Mouse (Mus musculus) macrophage (primary cell): ENCODE measurements around the gene Pard3. TPM values are rescaled to one million over a fixed set of nuclear protein-coding genes. Genes with fewer than 3 reads are reported as not detected.

Experiments used
- H3K27ac ChIP-seq: fragments of 350-480 bp; formaldehyde crosslinking; 2 replicates; pipeline ENCODE4 v1.9.0; 2021
- H3K36me3 ChIP-seq: fragments of 350-480 bp; formaldehyde crosslinking; 2 replicates; pipeline ENCODE4 v1.9.0; 2021; ENCODE audit errors: inconsistent target
- H3K4me3 ChIP-seq: fragments of 350-480 bp; formaldehyde crosslinking; 2 replicates; pipeline ENCODE4 v1.9.0; 2021; ENCODE audit errors: inconsistent target
- H3K79me2 ChIP-seq: fragments of 350-480 bp; formaldehyde crosslinking; 2 replicates; pipeline ENCODE4 v1.9.0; 2021; ENCODE audit errors: inconsistent target
- WGBS: methylation state at CpG from one replicate; pipeline ENCODE4 v1.1.7; 2026; ENCODE audit warnings: inconsistent platforms; ENCODE audit not compliant: missing documents; 5-methylcytosine and 5-hydroxymethylcytosine counted together
- polyA plus RNA-seq: library from polyadenylated mRNA; stranded (reverse); fragments of 250-400 nt; gene quantifications from 3 replicates; pipeline ENCODE4 v1.2.4, GENCODE M21; 2018; ENCODE audit warnings: inconsistent platforms

Pard3 gene
- polyA plus RNA-seq, 1 experiment from 2014 or later: not detected

DNA sequence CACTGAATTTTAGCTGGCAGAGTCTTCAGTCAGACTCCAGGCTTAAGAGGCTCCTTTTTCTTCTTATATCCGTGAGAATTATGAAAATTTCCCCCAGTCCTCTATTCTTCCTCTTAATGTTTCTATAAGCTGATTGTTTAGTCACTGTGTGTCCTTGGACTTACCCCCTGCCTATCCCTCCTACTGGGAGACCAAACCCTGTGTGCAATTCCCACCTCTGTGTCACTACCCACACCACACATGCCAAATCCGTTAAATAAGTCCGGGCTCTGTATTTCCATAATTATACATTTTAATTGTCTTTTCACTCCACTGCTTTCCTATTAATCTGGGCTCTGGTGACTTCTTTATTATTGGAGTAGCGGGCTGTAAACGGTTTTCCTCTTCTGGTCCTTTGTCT, 203.1 kb downstream of the Pard3 start:
- WGBS: 92% methylated on average over 5 of the region's 5 CpGs
- Histone ChIP-seq H3K4me3 (no peak overlapping the region), H3K79me2 (no peaks in the 10 kb centered on the region), H3K27ac (no peak overlapping the region), H3K36me3 (no peaks in the 10 kb centered on the region)

DNA sequence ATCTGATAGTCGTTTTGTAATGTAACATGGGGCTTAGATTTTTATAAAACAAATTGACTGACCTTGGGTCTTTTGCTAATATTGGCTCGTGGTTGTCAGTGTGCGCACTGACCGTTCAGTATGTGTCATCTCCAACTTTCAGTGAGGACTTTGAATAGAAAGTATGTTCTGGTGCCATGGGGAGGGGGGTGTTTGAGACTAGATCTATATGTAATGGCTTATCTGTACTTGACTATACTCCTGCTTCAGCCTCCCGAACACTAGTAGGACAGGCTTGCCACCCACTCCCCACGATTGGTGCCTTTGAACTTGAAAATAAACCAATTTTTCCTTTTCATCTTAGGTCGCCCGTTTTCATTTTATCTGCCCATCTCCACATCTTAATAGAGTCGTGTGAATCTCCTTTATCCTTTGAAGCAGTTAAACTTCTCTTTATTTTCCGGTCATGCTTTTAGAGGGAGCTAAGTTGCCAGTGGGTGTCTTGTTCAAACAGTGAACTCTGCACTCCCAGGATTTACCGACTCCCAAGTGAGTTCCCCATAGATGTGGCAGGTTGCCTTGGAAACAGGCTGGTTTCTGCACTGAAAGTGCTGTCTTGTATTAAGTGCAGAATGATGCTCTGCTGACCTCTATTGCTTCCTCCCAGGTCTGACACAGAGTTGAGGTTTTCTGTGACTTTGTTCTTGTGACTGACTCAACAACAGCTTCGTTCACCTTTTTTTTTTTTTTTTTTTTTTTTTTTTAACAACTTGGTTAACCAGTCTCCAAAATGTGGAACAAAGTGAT, 204.7 kb downstream of the Pard3 start:
- Histone ChIP-seq H3K27ac (no peak overlapping the region), H3K36me3 (no peaks in the 10 kb centered on the region), H3K4me3 (no peak overlapping the region), H3K79me2 (no peaks in the 10 kb centered on the region)
- WGBS: 69% methylated on average over 12 of the region's 12 CpGs

DNA sequence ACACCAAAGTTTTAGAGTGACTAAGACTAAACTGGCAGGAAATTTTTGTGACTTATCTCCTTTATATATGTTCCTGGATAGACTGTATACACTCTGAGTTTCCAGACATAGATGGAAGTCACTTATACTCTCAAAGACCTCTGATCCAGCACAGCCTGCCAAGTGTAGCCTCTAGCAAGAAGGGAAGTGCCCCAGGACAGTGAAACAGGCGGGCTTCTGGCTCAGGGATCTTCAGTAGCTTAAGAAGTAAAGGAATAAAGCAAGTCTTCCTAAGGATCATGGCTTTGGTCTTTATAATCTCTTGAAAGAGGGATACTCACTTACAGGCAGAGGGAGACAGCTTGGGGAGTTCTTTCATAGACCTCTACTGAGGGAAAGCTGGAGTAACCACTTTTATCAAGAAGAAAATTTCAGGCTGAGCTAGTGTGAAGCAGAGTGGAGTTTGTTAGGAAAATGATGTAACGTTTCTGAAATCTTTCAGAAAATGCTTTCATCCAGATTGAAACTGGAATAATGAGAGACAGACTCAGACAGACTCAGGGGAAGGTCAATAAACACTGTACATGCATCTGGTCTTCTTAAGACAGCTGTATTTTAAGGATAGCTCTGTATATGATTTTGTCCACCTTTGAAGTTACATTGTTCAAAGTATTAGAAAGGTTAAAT, 205.5 kb downstream of the Pard3 start:
- H3K4me3 ChIP-seq: no peak overlapping the region
- WGBS: 68% methylated on average over 2 of the region's 2 CpGs
- H3K36me3 ChIP-seq: no peaks in the 10 kb centered on the region
- H3K27ac ChIP-seq: no peak overlapping the region
- no peaks in the 10 kb centered on the region for H3K79me2 ChIP-seq

DNA sequence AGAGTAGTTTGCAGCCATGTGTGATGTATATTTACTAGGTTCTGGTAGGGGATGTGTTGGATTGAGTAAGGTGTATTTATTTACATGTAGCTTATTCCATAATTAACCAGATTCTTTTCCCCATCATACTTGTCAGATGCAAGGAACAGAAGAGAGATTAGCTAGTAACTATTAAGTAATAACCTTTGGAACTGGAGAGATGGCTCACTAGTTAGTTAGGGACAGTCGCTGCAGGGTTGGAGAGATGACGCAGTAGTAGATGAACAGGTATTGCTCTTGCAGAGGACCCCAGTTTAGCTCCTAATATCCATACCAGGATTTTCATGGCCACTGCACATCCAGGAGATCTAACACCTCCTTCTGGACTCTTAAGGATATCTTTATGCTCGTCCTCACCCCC, 207.5 kb downstream of the Pard3 start:
- no peaks in the 10 kb centered on the region for H3K36me3 ChIP-seq
- H3K4me3 ChIP-seq: no peak overlapping the region
- WGBS: 90% methylated on average over 3 of the region's 3 CpGs
- H3K27ac ChIP-seq: no peak overlapping the region
- H3K79me2 ChIP-seq: no peaks in the 10 kb centered on the region

DNA sequence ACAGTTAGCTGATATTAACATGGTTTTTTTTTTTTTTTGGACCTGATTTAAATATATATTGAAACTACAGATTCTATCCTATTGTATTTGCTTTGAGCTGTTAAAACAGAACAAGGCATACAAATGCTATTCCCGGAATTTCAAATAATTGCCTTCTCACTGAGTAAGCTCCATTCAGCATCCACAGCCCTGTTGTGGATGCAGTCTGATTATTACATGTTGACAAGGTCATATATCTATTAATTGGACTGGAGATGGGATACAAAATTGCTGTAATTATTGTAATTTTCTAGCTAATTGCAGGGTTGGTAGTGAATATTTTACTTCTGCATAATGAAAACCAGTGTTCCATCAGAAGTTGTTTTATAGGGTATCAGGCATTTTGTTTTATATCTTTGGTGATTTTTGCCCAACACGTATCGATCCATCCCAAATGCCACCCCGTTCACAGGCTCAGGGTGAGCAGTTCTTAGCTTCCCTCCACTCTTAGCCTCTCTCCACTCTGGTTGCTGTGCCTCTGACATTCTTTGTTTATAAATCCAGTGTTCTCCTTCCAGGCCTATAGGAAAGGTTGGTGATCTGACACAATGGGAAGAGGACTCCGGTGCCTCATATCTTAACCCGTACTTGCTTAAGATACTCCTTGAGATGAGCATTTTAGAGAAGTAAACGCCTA, 216.7 kb downstream of the Pard3 start:
- Histone ChIP-seq H3K79me2 (no peaks in the 10 kb centered on the region), H3K4me3 (no peak overlapping the region), H3K27ac (no peak overlapping the region), H3K36me3 (no peaks in the 10 kb centered on the region)
- over 99% methylated on average over 7 of the region's 7 CpGs for WGBS

DNA sequence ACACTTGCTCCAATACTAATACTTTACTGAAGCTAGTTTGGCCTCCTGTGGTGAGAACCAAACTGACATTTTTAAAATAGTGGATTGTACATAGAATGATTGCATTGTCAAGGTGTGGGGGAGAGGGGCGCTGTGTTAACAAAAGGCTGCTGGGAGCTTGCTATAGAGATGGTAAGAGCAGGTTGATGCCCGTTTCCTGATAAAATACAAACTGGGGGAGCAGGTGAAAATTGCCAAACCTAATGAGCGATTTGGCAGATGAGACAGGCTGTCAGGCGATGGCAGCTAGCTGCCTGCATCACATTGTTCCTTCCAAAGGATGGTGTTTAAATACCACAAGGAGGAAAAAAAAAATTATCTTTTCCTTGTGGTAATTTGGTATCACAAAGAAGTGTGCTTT, 217.3 kb downstream of the Pard3 start:
- no peak overlapping the region for H3K27ac ChIP-seq
- WGBS: 83% methylated on average over 4 of the region's 4 CpGs
- no peak overlapping the region for H3K4me3 ChIP-seq
- no peaks in the 10 kb centered on the region for H3K36me3 ChIP-seq
- H3K79me2 ChIP-seq: no peaks in the 10 kb centered on the region

DNA sequence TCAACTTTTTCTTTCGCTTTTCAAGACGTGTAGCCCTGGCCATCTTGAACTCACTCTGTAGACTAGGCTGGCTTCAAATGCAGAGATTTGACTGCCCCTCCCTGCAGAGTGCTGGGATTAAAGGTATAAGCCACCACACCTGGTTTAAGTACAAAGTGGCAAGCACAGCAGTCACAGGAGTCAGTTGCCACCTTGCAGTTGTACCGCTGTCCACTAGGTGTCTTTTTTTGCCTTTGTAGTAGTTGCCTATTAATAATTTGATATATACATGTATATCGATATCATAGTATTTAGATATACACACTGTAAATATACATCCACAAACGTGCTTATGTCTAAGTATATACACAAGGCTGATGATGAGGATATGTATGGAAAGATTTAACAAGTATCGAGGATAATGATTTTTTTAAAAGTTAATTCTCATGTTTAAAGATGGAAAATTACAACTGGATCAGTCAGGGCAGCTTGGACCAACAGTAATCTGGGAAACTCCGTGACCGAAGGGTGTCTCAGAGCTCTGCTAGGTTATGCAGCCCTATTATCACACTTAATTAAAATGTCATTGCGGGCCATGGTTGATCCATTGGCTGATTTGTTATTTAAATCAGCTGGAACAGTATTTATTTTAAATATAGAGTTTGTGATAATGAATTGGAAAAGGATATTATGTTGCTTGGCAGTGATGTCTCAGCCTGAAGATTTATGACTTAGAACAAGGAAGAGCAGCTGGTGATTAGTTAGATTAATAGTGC, 220.9 kb downstream of the Pard3 start:
- H3K4me3 ChIP-seq: no peak overlapping the region
- no peaks in the 10 kb centered on the region for H3K79me2 ChIP-seq
- 85% methylated on average over 9 of the region's 9 CpGs for WGBS
- H3K27ac ChIP-seq: no peak overlapping the region
- no peaks in the 10 kb centered on the region for H3K36me3 ChIP-seq

DNA sequence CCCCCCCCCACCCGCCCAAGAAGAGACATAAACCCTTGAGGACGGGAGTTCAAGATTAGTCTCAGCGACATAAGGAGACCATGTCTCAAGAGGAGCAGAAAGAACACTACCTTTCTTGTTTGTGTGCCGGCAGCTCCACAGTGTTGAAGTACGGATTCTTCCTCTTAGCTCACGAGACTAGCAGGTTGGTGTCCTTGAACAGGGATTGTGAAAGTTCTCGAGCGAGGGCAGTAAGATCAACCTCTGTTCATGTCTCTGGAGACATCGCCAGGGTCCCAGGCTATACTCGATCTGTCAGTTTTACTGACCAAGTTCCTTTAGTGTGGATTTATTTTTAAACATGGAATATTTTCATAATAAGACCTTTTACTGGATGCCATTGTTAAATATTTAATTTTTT, 224.1 kb downstream of the Pard3 start:
- Histone ChIP-seq H3K4me3 (no peak overlapping the region), H3K27ac (no peak overlapping the region), H3K79me2 (no peaks in the 10 kb centered on the region), H3K36me3 (no peaks in the 10 kb centered on the region)
- WGBS: 94% methylated on average over 9 of the region's 10 CpGs

DNA sequence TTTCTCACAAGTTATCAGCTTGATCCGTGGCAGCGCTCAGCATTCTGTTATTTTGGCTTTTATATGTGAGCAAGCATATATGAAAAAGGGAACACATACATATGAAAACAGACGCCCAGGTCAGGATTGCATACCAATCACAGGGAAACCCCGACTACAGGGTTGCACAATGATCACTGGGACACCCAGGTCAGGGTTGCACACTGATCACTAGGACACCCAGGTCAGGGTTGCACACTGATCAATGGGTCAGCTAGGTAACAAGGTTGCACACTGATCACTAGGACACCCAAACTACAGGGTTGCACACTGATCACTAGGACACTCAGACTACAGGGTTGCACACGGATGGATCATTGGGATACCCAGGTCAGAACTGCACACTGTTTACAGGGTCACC, 228.6 kb downstream of the Pard3 start:
- WGBS: 87% methylated on average over 5 of the region's 5 CpGs
- Histone ChIP-seq H3K4me3 (no peak overlapping the region), H3K79me2 (no peaks in the 10 kb centered on the region), H3K27ac (no peak overlapping the region), H3K36me3 (no peaks in the 10 kb centered on the region)

DNA sequence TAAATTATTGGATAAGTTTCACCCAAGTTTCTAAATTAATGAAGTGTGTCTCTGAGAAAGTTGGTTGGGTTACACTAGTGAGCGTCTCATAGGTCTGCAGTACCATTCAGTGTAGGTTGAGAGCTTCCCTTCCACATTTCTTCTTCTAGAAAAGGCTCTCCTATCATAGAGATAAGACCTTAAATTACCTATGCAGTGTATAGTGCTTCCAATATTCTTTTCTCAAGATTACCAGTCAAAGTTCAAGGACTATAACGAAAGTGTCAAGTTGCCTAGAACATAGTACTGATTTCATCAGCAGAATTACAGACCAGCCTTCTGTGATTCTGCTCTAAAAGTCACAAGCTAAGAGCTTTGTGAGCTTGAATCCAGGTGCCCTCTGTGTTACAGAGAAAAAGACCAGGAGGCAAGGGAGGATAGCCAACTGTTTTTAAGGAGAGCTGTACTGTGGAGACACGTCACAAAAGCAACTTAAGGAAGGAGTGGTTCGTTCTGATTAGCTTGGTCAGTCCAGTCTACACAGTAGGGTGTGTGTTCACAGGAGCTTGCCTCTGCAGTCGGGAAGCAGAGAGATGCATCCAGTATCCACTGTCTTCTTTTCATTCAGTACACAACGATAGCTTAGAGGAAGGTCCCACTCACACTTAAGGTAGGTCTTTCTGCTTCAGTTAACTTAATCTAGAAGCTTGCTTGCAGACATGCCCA, 229.5 kb downstream of the Pard3 start:
- Histone ChIP-seq H3K4me3 (no peak overlapping the region), H3K36me3 (no peaks in the 10 kb centered on the region), H3K27ac (no peak overlapping the region), H3K79me2 (no peaks in the 10 kb centered on the region)
- WGBS: 83% methylated on average over 6 of the region's 6 CpGs

DNA sequence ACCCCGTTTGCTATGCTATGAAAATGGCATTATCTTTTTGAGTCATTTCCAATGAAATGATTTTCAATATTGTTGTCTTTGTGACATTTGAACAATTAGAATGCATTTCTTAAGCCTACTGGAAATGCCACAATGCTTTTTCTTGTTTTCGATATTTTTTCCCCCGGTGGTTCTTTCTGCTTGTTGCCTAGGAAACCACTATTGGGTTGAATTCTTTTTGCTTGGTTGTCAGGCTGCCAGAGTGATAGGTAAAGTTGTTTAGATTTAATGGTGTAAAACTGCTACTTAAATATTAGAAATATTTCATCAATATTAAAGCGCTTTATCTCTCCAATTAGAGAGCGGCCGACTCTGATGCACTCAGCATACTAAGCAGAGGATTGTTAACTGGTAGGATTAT, 230.4 kb downstream of the Pard3 start:
- H3K36me3 ChIP-seq: no peaks in the 10 kb centered on the region
- H3K79me2 ChIP-seq: no peaks in the 10 kb centered on the region
- H3K27ac ChIP-seq: no peak overlapping the region
- H3K4me3 ChIP-seq: no peak overlapping the region
- WGBS: 93% methylated on average over 6 of the region's 6 CpGs

DNA sequence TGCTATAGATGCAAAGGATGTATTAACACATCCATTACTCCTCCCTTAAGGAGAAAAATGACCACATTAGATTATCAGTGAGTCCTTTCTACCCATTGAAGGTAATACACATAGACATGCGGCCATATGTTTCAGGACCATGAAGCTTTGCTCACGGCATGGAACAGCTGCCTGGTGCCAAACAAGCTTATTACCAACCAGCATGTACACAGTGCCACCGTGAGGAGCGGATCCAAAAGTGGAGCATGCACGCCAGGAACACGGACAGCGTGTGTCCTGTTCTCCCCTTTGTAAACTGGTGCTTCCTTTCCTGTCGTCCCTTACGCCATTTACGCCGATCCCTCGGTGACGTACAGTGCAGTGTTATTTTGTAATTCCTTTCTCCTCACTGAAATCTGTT, 232.2 kb downstream of the Pard3 start:
- no peaks in the 10 kb centered on the region for H3K79me2 ChIP-seq
- no peak overlapping the region for H3K4me3 ChIP-seq
- no peak overlapping the region for H3K27ac ChIP-seq
- no peaks in the 10 kb centered on the region for H3K36me3 ChIP-seq
- WGBS: 93% methylated on average over 13 of the region's 13 CpGs

DNA sequence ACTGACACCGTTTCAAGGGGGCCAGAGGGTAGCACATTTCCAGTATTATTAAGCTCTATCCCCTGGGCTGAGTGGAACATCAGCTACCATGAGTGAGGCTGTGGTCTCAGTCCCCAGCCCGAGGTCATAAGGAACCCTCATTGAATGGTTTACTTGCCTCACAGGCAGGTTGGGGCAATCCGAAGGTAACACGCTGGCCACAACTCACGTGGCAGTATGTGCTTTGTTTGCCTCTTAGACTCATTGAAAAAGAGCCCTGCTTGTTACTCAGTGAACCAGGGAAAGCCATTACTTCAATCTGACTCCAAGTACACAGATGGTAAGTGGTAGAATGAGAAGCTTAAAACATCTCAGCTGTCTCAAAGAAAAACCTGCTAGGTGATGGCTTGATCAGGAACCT, 236.8 kb downstream of the Pard3 start:
- Histone ChIP-seq H3K36me3 (no peaks in the 10 kb centered on the region), H3K4me3 (no peak overlapping the region), H3K27ac (no peak overlapping the region), H3K79me2 (no peaks in the 10 kb centered on the region)
- 95% methylated on average over 5 of the region's 5 CpGs for WGBS

DNA sequence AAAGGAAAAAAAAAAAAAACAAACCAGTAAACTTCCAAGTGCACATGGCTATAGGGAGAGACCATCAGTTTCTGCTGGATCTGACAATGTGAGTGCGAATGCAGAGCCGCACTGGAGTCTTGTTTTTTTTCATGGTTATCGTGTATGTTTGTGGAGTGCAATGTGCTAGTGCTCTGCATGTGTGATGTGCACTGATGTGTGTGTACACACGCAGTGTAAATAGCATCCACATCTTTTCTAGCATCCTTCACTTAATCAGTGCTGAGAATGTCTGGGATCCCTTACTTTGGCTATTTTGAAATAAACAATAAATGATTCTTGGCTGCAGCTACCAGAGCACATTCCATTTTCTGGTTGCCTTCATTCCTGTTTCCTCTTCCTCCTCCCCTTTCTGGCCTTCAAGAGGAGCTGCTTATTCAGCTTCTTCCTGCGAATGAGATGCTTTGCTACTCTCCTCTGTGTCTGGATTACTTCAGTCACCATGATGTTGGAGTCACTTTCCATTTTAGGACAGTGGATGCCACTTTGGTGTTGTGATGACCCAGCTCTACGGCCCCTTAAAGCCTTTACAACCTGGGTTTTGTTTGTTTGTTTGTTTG, 239.3 kb downstream of the Pard3 start:
- no peaks in the 10 kb centered on the region for H3K79me2 ChIP-seq
- no peak overlapping the region for H3K27ac ChIP-seq
- no peaks in the 10 kb centered on the region for H3K36me3 ChIP-seq
- WGBS: 92% methylated on average over 6 of the region's 6 CpGs
- H3K4me3 ChIP-seq: no peak overlapping the region
